In the genomic region with DNA sequence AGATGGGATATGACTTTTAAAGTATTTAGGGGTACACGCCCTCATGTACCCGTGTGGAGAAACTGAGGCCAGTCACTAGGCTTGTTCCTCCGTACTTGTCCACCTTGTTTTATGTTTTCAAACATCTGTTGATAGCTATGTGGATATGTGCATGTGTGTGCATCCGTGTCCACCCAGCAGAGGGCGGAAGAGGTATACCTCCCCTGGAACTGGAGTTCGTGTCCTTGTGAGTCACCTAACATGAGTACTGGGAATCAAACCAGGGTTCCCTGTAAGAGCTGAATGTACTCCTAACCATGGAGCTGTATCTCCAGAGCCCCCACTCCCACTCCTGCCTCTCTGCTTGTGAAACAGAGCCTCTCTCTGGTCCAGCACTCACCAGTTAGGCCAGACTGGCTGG, we compare ENCODE assay signal across 11 mouse cellular contexts.
DNase-seq lines count a peak whose midpoint lies in the region; ATAC-seq and TF ChIP-seq lines count a peak whose summit lies in the region.
"Had no signal": no experiment of that assay in that cellular context is flagged by ENCODE, and none has a peak within 500 bp of the region (broad histone marks: within the 10 kb centered on the region; RNA-seq: fewer than 3 reads in every experiment).

No protein-coding gene starts in this region.

- peak; percentile 5; the same call in 1 of the 2 replicates for TF ChIP-seq CTCF in left cerebral cortex, adult 2 months (IDR thresholded peaks at IDR 0.05)

- intact Hi-C loops in left cerebral cortex, adult 2 months (cut with DNase I): loop anchor here (10.0 kb wide), 1 partner anchor 226 kb away; no protein-coding TSS in a partner anchor
- intact Hi-C loops in left cerebral cortex, postnatal 14 days (cut with DNase I): no loop called here
- intact Hi-C loops in heart, postnatal 25 days (cut with DNase I): no loop called here

- peak; percentile 68; the same call in 1 of the 2 replicates for ATAC-seq in common myeloid progenitor, adult 5-6 weeks (replicated peaks; ENCODE audit: low read depth, poor library complexity, severe bottlenecking)
- ATAC-seq: activated CD4-positive, CD25-positive, alpha-beta regulatory T cell, adult 4 months had no signal

- DNase-seq in adrenal gland, adult (ENCODE audit: inconsistent age in 2 of 2, low spot score in 1 of 2): peak; percentile 30 to 80
- no peak for DNase-seq in adrenal gland, postnatal 4 days (ENCODE audit: low spot score in 2 of 2)
- DNase-seq in left cerebral cortex, adult 2 months (ENCODE audit: extremely low spot score in 1 of 2, low spot score in 2 of 2): no peak
- DNase-seq in left cerebral cortex, postnatal 14 days (ENCODE audit: low spot score in 2 of 2): no peak
- peak; percentile 12 for DNase-seq in naive thymus-derived CD4-positive, alpha-beta T cell, adult 2 months (ENCODE audit: low read depth)
- DNase-seq in heart, postnatal 25 days (ENCODE audit: low spot score): no peak
- DNase-seq in right cerebral cortex, adult 18-20 months: no peak
- DNase-seq: heart, postnatal 4 days; left cerebral cortex, postnatal 4 days had no signal

- H3K4me3 ChIP-seq in left cerebral cortex, adult 2 months: no peak overlapping the region

- H3K27ac ChIP-seq in left cerebral cortex, adult 2 months: no peak overlapping the region

Comparison
In these comparisons a context has a peak if more than half of its experiments do, and no peak if none do; other contexts are left out.
1. DNase-seq: peak in adrenal gland, adult (2 of 2) and naive thymus-derived CD4-positive, alpha-beta T cell, adult 2 months (single experiment); none in adrenal gland, postnatal 4 days (0 of 2), left cerebral cortex, adult 2 months (0 of 2), left cerebral cortex, postnatal 14 days (0 of 2), heart, postnatal 25 days (single experiment) and right cerebral cortex, adult 18-20 months (single experiment).